Mouse (Mus musculus) cerebellum, adult (tissue): ENCODE data around the gene Pdzd7.

Experiments used
- ATAC-seq: cut with Nextera tagmentation; 2 replicates; pipeline ENCODE4 v1.9.2; 2017; ENCODE audit warnings: mild to moderate bottlenecking, moderate library complexity, mixed read lengths; ENCODE audit not compliant: insufficient number of reproducible peaks, low FRiP score, low TSS enrichment

Gene Pdzd7

DNA sequence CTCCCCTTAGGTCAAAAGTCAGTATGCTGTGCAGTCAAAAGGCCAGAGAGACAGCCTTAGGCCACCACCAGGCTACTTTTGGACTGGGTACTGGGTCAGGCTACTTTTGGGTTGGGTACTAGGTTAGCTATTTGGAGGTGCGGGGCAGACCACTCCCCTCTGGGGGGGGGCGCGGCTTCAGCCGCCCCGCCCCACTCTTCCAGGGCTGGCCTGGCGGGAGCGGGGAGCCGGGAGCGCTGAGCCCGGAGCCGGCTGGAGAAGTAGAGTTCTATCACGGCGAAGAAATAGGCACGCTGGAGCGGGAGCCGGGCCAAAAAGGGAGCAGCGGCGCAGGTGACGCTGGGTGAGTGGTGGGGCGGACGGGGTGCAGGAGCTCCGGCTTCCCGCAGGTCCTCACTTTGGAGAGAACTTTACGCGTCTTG lies 30.5 kb downstream of the Pdzd7 start:
- no peak for ATAC-seq

- no peak for ATAC-seq
These were observed 31.1 kb downstream of the Pdzd7 start, which contains the start of gene Lzts2 for GRCm38 (mm10) chr19:45014335-45014971. Gene Lzts2 (plus strand): TSS chr19:45014414.

DNA sequence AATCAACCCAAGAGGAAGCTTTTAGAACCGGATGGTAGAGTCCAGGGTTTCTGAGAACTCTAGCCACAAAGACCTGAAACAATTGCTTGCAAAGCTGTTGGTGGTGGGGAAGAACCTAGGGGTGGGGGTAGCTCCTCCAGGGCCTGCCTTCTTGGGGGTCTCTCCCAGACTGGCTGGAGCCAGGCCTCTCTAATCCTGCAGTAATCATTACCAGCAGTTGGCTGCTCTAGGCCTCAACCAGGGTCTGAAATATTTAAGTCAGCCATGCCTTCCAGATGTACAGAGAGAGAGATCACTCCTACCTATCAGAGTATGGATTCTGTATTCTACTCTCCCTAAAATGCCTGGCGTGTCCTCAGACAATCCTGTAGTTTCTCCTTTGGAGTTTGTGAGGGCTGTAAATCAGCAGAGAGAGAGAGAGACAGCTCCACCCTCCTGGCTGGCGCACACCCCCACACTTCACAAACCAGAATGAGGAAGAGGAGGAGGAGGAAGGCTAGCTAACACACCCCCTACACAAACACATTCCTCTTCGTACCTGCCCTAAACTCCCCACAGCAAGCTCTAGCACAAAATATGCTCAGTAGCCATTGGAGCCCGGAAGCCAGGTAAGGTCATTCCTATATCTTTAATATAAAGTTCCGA lies 31.8 kb downstream of the Pdzd7 start:
- no peak for ATAC-seq

- ATAC-seq, result no peak
These were observed 32.9 kb downstream of the Pdzd7 start for GRCm38 (mm10) chr19:45012636-45013035.

GRCm38 (mm10) chr19:45012219-45012618 lies 33.3 kb downstream of the Pdzd7 start:
- ATAC-seq, result no peak

GRCm38 (mm10) chr19:45010646-45011045 lies 34.9 kb downstream of the Pdzd7 start:
- ATAC-seq, result no peak

GRCm38 (mm10) chr19:45007425-45008191 lies 37.9 kb downstream of the Pdzd7 start:
- ATAC-seq, result no peak

- ATAC-seq, result no peak
These were observed 38.5 kb downstream of the Pdzd7 start for GRCm38 (mm10) chr19:45007021-45007420.

DNA sequence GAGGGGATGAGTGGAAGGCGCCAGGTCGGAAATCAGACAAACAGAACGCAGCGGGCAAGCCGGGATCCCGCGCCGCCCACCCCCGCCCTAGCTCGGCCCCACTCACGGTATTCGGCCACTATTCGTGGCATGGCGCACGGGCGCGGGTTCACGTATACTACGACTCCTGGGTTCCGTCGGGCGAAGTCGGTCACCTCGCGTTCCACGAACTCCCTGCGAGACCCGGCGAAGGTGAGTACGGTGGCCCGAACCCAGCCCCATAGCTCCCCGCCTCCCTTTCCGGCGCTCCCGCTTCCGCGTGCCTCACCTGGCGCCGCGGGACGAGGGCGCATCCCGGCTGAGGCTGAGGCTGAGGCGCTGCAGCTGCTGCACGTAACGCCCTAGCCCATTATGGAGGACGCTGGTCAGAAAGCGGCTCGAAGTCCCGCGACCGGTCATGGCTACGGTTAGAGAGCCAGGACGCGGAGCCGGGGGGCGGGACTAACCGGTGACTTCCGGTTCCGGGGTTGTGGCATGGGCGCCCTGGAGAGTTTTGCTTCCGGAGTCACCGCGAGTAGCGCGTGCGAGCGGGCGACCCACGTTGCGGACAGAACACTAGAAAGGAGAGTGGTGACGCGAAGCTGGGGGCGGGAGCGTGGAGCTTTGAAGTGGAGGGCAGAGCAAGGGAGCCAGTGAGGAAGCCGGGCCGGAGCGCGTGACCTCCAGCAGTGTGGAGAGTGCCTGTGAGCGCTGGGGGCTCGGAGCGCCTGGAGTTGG lies 39.4 kb downstream of the Pdzd7 start, which contains the start of gene Mrpl43:
Mrpl43 (minus strand) TSS at position 486 of the 756 bp plus-strand sequence.
- ATAC-seq, result peak; percentile 91

DNA sequence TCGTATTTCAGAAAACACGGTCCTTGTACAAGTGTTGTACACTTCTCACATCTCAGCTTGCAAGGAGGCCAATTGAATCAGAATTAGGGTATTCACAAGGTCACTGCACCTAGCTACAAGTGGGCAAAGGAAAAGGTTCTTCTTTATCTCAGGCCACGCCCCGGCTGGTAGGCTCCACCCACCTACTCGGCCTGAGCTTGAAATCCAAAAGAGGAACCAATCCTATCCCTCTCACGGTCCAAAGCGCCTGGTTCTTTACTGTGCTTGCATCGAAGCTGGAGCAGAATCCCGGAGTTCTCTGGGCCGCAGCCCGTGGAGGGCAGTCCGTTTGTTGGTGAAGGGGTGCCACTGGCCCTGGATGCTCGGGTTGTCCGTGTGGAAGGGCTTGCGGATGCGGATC lies 40.1 kb downstream of the Pdzd7 start, which contains the start of gene Twnk:
Twnk (plus strand) TSS at position 220 of the 400 bp plus-strand sequence.
- no peak for ATAC-seq

DNA sequence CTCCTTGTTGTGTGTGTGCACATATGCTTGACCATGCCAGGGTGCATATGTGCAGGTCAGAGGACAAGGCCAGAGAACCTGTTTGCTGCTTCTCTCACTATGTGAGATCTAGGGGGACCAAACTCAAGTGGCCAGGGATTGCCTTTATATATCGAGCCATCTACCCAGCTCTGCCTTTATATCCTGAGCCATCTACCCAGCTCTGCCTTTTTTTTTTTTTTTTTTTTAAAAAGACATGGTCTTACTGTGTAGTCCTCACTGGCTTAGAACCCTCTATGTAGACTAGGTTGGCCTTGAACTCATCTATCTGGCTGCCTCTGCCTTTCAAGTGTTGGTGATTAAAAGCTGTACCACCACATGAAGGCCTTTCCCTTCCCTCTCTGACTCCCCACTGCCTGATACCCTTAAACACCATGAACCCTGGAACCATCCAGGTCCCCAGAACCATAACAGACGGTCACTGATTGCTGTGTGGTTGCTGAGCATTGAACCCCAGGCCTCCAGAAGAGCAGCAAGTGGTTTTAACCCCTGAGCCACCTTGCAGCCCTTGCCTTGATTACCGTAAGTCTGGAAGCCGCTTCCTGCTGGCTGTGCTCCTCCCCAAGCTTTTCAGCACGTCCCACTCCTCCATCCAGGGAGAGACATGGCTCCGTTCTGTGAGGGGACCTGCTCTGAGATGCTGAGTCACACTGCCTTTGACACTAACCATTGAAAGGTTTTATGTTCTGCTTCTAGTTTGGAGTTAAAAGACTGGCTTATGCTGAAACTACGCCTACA lies 41.6 kb downstream of the Pdzd7 start:
- ATAC-seq, result no peak

DNA sequence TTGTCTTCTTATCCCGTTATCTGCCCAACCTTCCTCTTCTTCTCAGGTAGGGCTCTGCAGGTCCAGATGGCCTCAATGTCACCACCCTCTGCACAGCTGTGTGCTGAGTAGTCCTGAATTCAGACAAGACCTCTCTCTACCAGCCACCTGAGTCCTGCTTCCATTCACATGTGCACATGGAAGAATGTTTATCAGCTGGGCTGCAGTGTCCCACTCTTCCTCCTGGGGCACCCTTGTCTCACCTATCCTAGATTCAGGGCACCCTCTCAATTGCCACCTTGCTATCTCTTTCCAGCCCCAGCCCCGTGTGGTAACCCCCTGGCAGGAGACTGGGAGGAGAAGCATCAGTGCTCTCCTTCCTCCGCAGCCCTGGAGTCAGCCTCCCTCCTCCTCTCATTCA lies 43.2 kb downstream of the Pdzd7 start:
- ATAC-seq, result no peak

DNA sequence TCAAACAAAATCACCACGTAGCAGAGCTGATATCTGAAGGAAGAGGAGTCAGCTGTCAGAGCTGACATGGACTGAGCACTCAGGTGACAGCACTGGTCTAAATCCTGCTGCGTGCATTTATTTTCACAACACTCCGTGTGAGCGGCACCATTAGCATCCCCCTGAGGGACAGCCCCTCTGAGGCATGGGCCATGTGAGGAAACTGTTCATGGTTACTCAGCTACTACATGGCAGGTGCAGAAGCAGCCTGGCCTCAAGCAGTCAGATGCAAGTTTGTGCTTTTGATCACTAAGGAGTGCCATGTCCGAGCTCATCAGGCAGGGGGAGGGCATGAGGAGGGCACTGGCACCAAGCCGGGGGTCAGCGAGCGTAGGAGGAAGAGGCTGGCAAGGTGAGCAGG lies 45.9 kb downstream of the Pdzd7 start:
- ATAC-seq, result no peak

DNA sequence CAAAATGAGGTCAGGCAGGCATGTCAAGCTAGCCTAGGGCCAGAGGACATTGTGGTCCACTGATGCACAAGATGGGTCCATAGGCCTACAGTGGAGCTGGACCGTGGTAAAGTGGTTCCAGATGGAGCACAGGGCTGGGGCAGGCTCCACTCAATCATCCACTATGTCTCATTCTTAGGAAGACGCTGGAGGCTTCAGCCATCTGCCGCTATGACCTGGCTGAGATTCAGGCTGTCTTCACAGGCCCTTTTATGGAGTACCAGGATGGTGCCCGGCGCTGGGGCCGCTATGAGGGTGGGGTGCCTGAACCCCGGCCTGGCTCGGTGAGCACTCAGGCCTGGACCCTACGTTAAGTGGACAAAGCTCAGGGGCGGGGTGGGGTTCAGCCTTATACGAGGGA lies 47.7 kb downstream of the Pdzd7 start:
- ATAC-seq, result peak; percentile 11; the same call in 1 of the 2 replicates

- no peak for ATAC-seq
These were observed 52.8 kb downstream of the Pdzd7 start for GRCm38 (mm10) chr19:44992712-44993111.

- ATAC-seq, result no peak
These were observed 53.3 kb downstream of the Pdzd7 start for GRCm38 (mm10) chr19:44992246-44992645.

DNA sequence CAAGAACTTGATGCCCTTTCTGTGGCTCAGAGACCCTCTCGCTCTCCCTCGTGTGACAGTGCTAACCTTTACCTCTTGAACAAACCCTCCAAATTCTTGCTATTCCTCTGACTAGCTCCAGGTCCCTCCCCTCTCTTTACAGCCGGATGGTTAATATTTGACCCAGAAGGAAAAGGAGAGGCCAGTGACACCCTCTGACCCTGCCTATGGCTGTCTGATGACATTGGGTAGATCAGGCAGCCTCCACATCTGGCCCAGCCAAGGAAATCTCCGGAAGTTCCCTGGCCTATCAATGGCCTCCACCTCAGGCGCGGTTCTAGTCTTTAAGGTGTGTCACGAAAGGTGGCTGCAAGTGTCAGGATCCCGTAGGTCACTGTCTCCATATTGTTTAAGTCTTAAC lies 54.5 kb downstream of the Pdzd7 start:
- no peak for ATAC-seq

GRCm38 (mm10) chr19:44989567-44990495 lies 55.7 kb downstream of the Pdzd7 start:
- ATAC-seq, result no peak
